Mouse (Mus musculus) small intestine, adult 2 months (tissue): ENCODE results near the gene Nudt16.

Experiments used
- CTCF ChIP-seq: fragments of 200-500 bp; IDR thresholded peaks from 2 replicates; pipeline ENCODE4 v1.5.1; 2012; ENCODE audit warnings: low read depth, mild to moderate bottlenecking, control low read depth, inconsistent platforms, low read length, moderate library complexity, mixed read lengths; ENCODE audit not compliant: insufficient replicate concordance, insufficient read length; ENCODE audit errors: extremely low read depth
- POLR2A ChIP-seq: fragments of 200-500 bp; IDR thresholded peaks from 2 replicates; pipeline ENCODE4 v1.6.1; 2012; ENCODE audit warnings: low read depth, mild to moderate bottlenecking, control low read depth, inconsistent platforms, low read length, moderate library complexity

GRCm38 (mm10) chr9:105130331-105130730, 1.3 kb downstream of the Nudt16 start:
- TF ChIP-seq CTCF (no peak), POLR2A (no peak)
